Mouse (Mus musculus) A20 (cell line): Measurements from ENCODE around the gene Pcdh19.
A peak's percentile ranks its signal among the peaks of the same experiment; 100 is the strongest.

ENCODE experiments used
- DNase-seq: peaks from one replicate; pipeline ENCODE4 v3.0.0-alpha.2; 2011; ENCODE audit warnings: low read depth, low spot score

The Pcdh19 gene

GRCm38 (mm10) chrX:133657308-133658302 is 31.2 kb downstream of the Pcdh19 start:
- no peak for DNase-seq

GRCm38 (mm10) chrX:133655876-133656538 is 32.8 kb downstream of the Pcdh19 start:
- DNase-seq, result no peak

GRCm38 (mm10) chrX:133655196-133655595 is 33.6 kb downstream of the Pcdh19 start:
- no peak for DNase-seq

- DNase-seq, result no peak
Measured at GRCm38 (mm10) chrX:133653071-133653470, 35.7 kb downstream of the Pcdh19 start.

- DNase-seq, result no peak
Measured at GRCm38 (mm10) chrX:133650379-133650778, 38.4 kb downstream of the Pcdh19 start.

- no peak for DNase-seq
Measured at GRCm38 (mm10) chrX:133647809-133648208, 41.0 kb downstream of the Pcdh19 start.

- DNase-seq, result no peak
Measured at GRCm38 (mm10) chrX:133639445-133639844, 49.3 kb downstream of the Pcdh19 start.

GRCm38 (mm10) chrX:133629538-133629937 is 59.2 kb downstream of the Pcdh19 start:
- DNase-seq, result no peak

- DNase-seq, result no peak
Measured at GRCm38 (mm10) chrX:133618222-133618621, 70.6 kb downstream of the Pcdh19 start.

GRCm38 (mm10) chrX:133605828-133606227 is 83.0 kb downstream of the Pcdh19 start:
- no peak for DNase-seq

GRCm38 (mm10) chrX:133604272-133604671 is 84.5 kb downstream of the Pcdh19 start:
- no peak for DNase-seq

- DNase-seq, result no peak
Measured at GRCm38 (mm10) chrX:133602068-133602467, 86.7 kb downstream of the Pcdh19 start.

- DNase-seq, result no peak
Measured at GRCm38 (mm10) chrX:133601658-133602057, 87.1 kb downstream of the Pcdh19 start.

- no peak for DNase-seq
Measured at GRCm38 (mm10) chrX:133601195-133601594, 87.6 kb downstream of the Pcdh19 start.

- peak; percentile 27 for DNase-seq
Measured at GRCm38 (mm10) chrX:133575601-133576382, 113.0 kb downstream of the Pcdh19 start.

GRCm38 (mm10) chrX:133565355-133565754 is 123.4 kb downstream of the Pcdh19 start:
- DNase-seq, result no peak
